Mouse (Mus musculus): ENCODE results near the gene Cdc16. TPM values are rescaled to one million over a fixed set of nuclear protein-coding genes. Genes with fewer than 3 reads are reported as not detected.

Gene Cdc16
- total and polyA plus RNA-seq, 3 experiments = 53.6 to 59.6 TPM; not detected in 1

DNA sequence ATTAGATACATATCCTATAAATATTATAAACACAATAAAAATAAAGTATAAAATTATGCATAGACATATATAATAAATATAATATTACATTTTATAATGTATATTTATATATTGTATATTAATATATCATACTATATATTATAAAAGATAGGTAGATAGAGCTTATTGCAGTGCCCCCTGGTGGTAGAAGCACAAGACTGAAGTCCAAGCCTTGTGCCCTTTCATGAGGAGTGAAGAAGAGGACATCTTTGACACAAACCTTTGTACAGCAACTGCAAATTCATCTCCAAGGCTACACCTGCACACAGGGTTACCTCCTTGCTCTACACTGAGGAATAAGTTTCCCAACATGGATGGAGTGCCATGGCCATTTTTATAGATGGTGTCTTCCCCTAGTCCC is 31.8 kb upstream of the Cdc16 start:
- no peak for TF ChIP-seq ZNF384 (IDR thresholded peaks at IDR 0.05; ENCODE audit: low read depth, low read length)
- no peak for TF ChIP-seq GATA1 (IDR thresholded peaks at IDR 0.05; ENCODE audit: low read depth, low read length)
- peak; percentile 66 for TF ChIP-seq RAD21 (IDR thresholded peaks at IDR 0.05; ENCODE audit: low read depth, low read length)
- TF ChIP-seq NRF1 (IDR thresholded peaks at IDR 0.05; ENCODE audit: insufficient read depth, low read depth, low read length, poor library complexity, severe bottlenecking) = no peak
- TF ChIP-seq USF1 (IDR thresholded peaks at IDR 0.05; ENCODE audit: low read depth, low read length) = no peak
- no peak for TF ChIP-seq MXI1 (IDR thresholded peaks at IDR 0.05; ENCODE audit: low read depth, low read length)
- peak; percentile 90 for TF ChIP-seq SMC3 (IDR thresholded peaks at IDR 0.05; ENCODE audit: low read depth, low read length)
- no peak for TF ChIP-seq E2F4 (IDR thresholded peaks at IDR 0.05; ENCODE audit: borderline replicate concordance, low read depth, low read length)
- TF ChIP-seq NELFE (IDR thresholded peaks at IDR 0.05; ENCODE audit: low read depth, low read length) = no peak
- no peak for TF ChIP-seq POLR2A (IDR thresholded peaks at IDR 0.05; ENCODE audit: control insufficient read depth in 1 of 2, insufficient read depth in 1 of 2, low read depth in 1 of 2, low read length in 2 of 2, poor library complexity in 1 of 2)
- TF ChIP-seq ZMIZ1 (IDR thresholded peaks at IDR 0.05; ENCODE audit: low read depth, low read length) = no peak
- TF ChIP-seq CTCF (IDR thresholded peaks at IDR 0.05 in 2 of 3, conservative IDR thresholded peaks at IDR 0.05 in 1 of 3; ENCODE audit: control insufficient read depth in 1 of 3, insufficient read depth in 1 of 3, low read depth in 2 of 3, low read length in 3 of 3, poor library complexity in 1 of 3, severe bottlenecking in 1 of 3) = peak; percentile 65 to 73 (median 67)
- TF ChIP-seq CHD2 (IDR thresholded peaks at IDR 0.05; ENCODE audit: low read length) = no peak
- no peak for TF ChIP-seq MAFK (IDR thresholded peaks at IDR 0.05; ENCODE audit: borderline replicate concordance, low read depth, low read length)
- peak; percentile 88 for TF ChIP-seq ZC3H11A (IDR thresholded peaks at IDR 0.05; ENCODE audit: low read depth, low read length)
- TF ChIP-seq HCFC1 (IDR thresholded peaks at IDR 0.05; ENCODE audit: low read depth, low read length) = no peak
- no peak for TF ChIP-seq USF2 (IDR thresholded peaks at IDR 0.05; ENCODE audit: borderline replicate concordance in 1 of 2, insufficient read depth in 1 of 2, low read depth in 1 of 2, low read length in 2 of 2)
- H3K9ac ChIP-seq (ENCODE audit: control insufficient read depth, low read depth, low read length, poor library complexity, severe bottlenecking) = no peak overlapping the region
- H3K36me3 ChIP-seq (ENCODE audit: control insufficient read depth in 1 of 2, insufficient read depth in 2 of 2, low read length in 2 of 2) = no peaks in the 10 kb centered on the region
- no peak overlapping the region for H3K4me3 ChIP-seq (ENCODE audit: control insufficient read depth in 1 of 2, insufficient read depth in 1 of 2, low read depth in 2 of 2, low read length in 2 of 2)
- H3K79me2 ChIP-seq (ENCODE audit: control insufficient read depth, insufficient read depth, low read length, poor library complexity) = no peaks in the 10 kb centered on the region
- H3K9me3 ChIP-seq (replicated peaks; ENCODE audit: insufficient read depth, low read length) = no peaks in the 10 kb centered on the region
- DNase-seq (ENCODE audit: low read depth, low spot score) = peak; percentile 70
- H3K27ac ChIP-seq (ENCODE audit: control insufficient read depth, low read depth, low read length) = no peak overlapping the region
- peaks cover 0 to 2% of the 10 kb centered on the region in 2 experiments; a peak in 1 of 4 replicates for H3K4me1 ChIP-seq (ENCODE audit: control insufficient read depth in 1 of 2, insufficient read depth in 2 of 2, low read length in 2 of 2)
- no peaks in the 10 kb centered on the region; a peak in 1 of 4 replicates for H3K27me3 ChIP-seq (ENCODE audit: control insufficient read depth in 1 of 2, insufficient read depth in 2 of 2, low read length in 2 of 2)

GRCm38 (mm10) chr8:13727469-13728094 is 29.9 kb upstream of the Cdc16 start:
- Histone ChIP-seq H3K9ac (ENCODE audit: control insufficient read depth, low read depth, low read length, poor library complexity, severe bottlenecking) (no peak overlapping the region), H3K4me1 (ENCODE audit: control insufficient read depth in 1 of 2, insufficient read depth in 2 of 2, low read length in 2 of 2) (peaks cover 0 to 2% of the 10 kb centered on the region in 2 experiments; a peak in 1 of 4 replicates), H3K9me3 (replicated peaks; ENCODE audit: insufficient read depth, low read length) (no peaks in the 10 kb centered on the region), H3K4me3 (ENCODE audit: control insufficient read depth in 1 of 2, insufficient read depth in 1 of 2, low read depth in 2 of 2, low read length in 2 of 2) (no peak overlapping the region), H3K27ac (ENCODE audit: control insufficient read depth, low read depth, low read length) (no peak overlapping the region), H3K36me3 (ENCODE audit: control insufficient read depth in 1 of 2, insufficient read depth in 2 of 2, low read length in 2 of 2) (no peaks in the 10 kb centered on the region), H3K79me2 (ENCODE audit: control insufficient read depth, insufficient read depth, low read length, poor library complexity) (no peaks in the 10 kb centered on the region), H3K27me3 (ENCODE audit: control insufficient read depth in 1 of 2, insufficient read depth in 2 of 2, low read length in 2 of 2) (no peaks in the 10 kb centered on the region; a peak in 1 of 4 replicates)
- no peak for DNase-seq (ENCODE audit: low read depth, low spot score)
- no peak for TF ChIP-seq ETS1 (IDR thresholded peaks at IDR 0.05; ENCODE audit: low read depth, low read length)
- no peak for TF ChIP-seq MAX (IDR thresholded peaks at IDR 0.05; ENCODE audit: low read length)
- TF ChIP-seq TCF12 (IDR thresholded peaks at IDR 0.05; ENCODE audit: low read depth, low read length) = no peak
- no peak for TF ChIP-seq ZMIZ1 (IDR thresholded peaks at IDR 0.05; ENCODE audit: low read depth, low read length)
- TF ChIP-seq JUND (IDR thresholded peaks at IDR 0.05; ENCODE audit: low read depth, low read length) = no peak

Measured in MEL (cell line).